Mouse (Mus musculus): ENCODE measurements at regions not wholly inside any gene's neighbourhood (a gene's known extent, or its start where the extent isn't known, plus 50 kb on each side); places are given as distances from the start of the nearest gene placed in this dataset.
A peak's percentile ranks its signal among the peaks of the same experiment; 100 is the strongest.

- peak; percentile 41 for DNase-seq (ENCODE audit: low read depth, low spot score)
Measured at GRCm38 (mm10) chr10:99460847-99461445, 197.9 kb downstream of the Dusp6 start.

GRCm38 (mm10) chr10:99461446-99461966 lies 198.5 kb downstream of the Dusp6 start:
- DNase-seq (ENCODE audit: low read depth, low spot score) = peak; percentile 57

- no peak for DNase-seq (ENCODE audit: low read depth, low spot score)
Measured at GRCm38 (mm10) chr10:99466695-99467094, 203.7 kb downstream of the Dusp6 start.

GRCm38 (mm10) chr10:99467319-99467842 lies 204.3 kb downstream of the Dusp6 start:
- DNase-seq (ENCODE audit: low read depth, low spot score) = peak; percentile 54

- no peak for DNase-seq (ENCODE audit: low read depth, low spot score)
Measured at GRCm38 (mm10) chr10:99468971-99469370, 205.9 kb downstream of the Dusp6 start.

GRCm38 (mm10) chr10:99471832-99472497 lies 208.9 kb downstream of the Dusp6 start:
- DNase-seq (ENCODE audit: low read depth, low spot score) = no peak

- no peak for DNase-seq (ENCODE audit: low read depth, low spot score)
Measured at GRCm38 (mm10) chr10:99472806-99473205, 209.8 kb downstream of the Dusp6 start.

- DNase-seq (ENCODE audit: low read depth, low spot score) = no peak
Measured at GRCm38 (mm10) chr10:99473758-99474157, 210.7 kb downstream of the Dusp6 start.

- DNase-seq (ENCODE audit: low read depth, low spot score) = peak; percentile 39
Measured at GRCm38 (mm10) chr10:99474546-99474945, 211.5 kb downstream of the Dusp6 start.

GRCm38 (mm10) chr10:99476214-99476613 lies 213.2 kb downstream of the Dusp6 start:
- DNase-seq (ENCODE audit: low read depth, low spot score) = peak; percentile 39

GRCm38 (mm10) chr10:99476776-99477175 lies 213.7 kb downstream of the Dusp6 start:
- DNase-seq (ENCODE audit: low read depth, low spot score) = peak; percentile 71

- peak; percentile 88 for DNase-seq (ENCODE audit: low read depth, low spot score)
Measured at GRCm38 (mm10) chr10:99480573-99480972, 217.5 kb downstream of the Dusp6 start.

GRCm38 (mm10) chr10:99482009-99482408 lies 219.0 kb downstream of the Dusp6 start:
- peak; percentile 40 for DNase-seq (ENCODE audit: low read depth, low spot score)

- peak; percentile 45 for DNase-seq (ENCODE audit: low read depth, low spot score)
Measured at GRCm38 (mm10) chr10:99488195-99489080, 225.4 kb downstream of the Dusp6 start.

GRCm38 (mm10) chr10:99511514-99512237 lies 247.8 kb downstream of the Csl start:
- DNase-seq (ENCODE audit: low read depth, low spot score) = no peak

GRCm38 (mm10) chr10:99517944-99518343 lies 241.5 kb downstream of the Csl start:
- no peak for DNase-seq (ENCODE audit: low read depth, low spot score)

- peak; percentile 75 for DNase-seq (ENCODE audit: low read depth, low spot score)
Measured at GRCm38 (mm10) chr10:99519479-99519878, 240.0 kb downstream of the Csl start.

- DNase-seq (ENCODE audit: low read depth, low spot score) = no peak
Measured at GRCm38 (mm10) chr10:99523817-99524216, 235.6 kb downstream of the Csl start.

- peak; percentile 80 for DNase-seq (ENCODE audit: low read depth, low spot score)
Measured at GRCm38 (mm10) chr10:99524273-99525212, 234.9 kb downstream of the Csl start.

- DNase-seq (ENCODE audit: low read depth, low spot score) = no peak
Measured at GRCm38 (mm10) chr10:99526148-99526547, 233.3 kb downstream of the Csl start.
